Mouse (Mus musculus) thymus, adult 2 months (tissue): ENCODE measurements around the gene Cenpu. TPM values are rescaled to one million over a fixed set of nuclear protein-coding genes. Genes with fewer than 3 reads are reported as not detected.

Experiments used
- DNase-seq: peaks from one replicate; pipeline ENCODE4 v3.0.0; 2021
- H3K27ac ChIP-seq: fragments of 200-500 bp; 2 replicates; pipeline ENCODE4 v1.5.1; 2012; ENCODE audit warnings: low read length, control low read depth; ENCODE audit not compliant: control insufficient read depth, insufficient read depth
- H3K27me3 ChIP-seq: fragments of 200-500 bp; 2 replicates; pipeline ENCODE4 v1.6.1; 2012; ENCODE audit warnings: mild to moderate bottlenecking, low read length, moderate library complexity, mixed read lengths; ENCODE audit not compliant: control insufficient read depth, insufficient read depth
- H3K36me3 ChIP-seq: fragments of 200-500 bp; 2 replicates; pipeline ENCODE4 v1.6.1; 2012; ENCODE audit warnings: mild to moderate bottlenecking, low read length, moderate library complexity; ENCODE audit not compliant: control insufficient read depth, insufficient read depth
- H3K4me1 ChIP-seq: fragments of 200-500 bp; replicated peaks from 2 replicates; pipeline ENCODE4 v1.6.1; 2012; ENCODE audit warnings: low read length; ENCODE audit not compliant: control insufficient read depth, insufficient read depth
- H3K4me3 ChIP-seq: fragments of 200-500 bp; 2 replicates; pipeline ENCODE4 v1.5.1; 2012; ENCODE audit warnings: mild to moderate bottlenecking, low read length, control low read depth, moderate library complexity; ENCODE audit not compliant: control insufficient read depth, insufficient read depth
- CTCF ChIP-seq: fragments of 200-500 bp; IDR thresholded peaks from 2 replicates; pipeline ENCODE4 v1.5.1; 2012; ENCODE audit warnings: mild to moderate bottlenecking, control low read depth, low read length, moderate library complexity, borderline replicate concordance; ENCODE audit not compliant: control insufficient read depth, poor library complexity, insufficient read depth; ENCODE audit errors: extremely low read depth
- POLR2A ChIP-seq: fragments of 200-500 bp; IDR thresholded peaks from 2 replicates; pipeline ENCODE4 v1.6.1; 2012; ENCODE audit warnings: mild to moderate bottlenecking, low read length, control low read depth, moderate library complexity; ENCODE audit not compliant: control insufficient read depth, poor library complexity, insufficient read depth; ENCODE audit errors: extremely low read depth
- WGBS: fragments of 180-500 bp; shearing (Covaris S2); methylation state at CpG from one replicate; pipeline ENCODE4 v1.1.7; 2018; 5-methylcytosine and 5-hydroxymethylcytosine counted together
- polyA plus RNA-seq: library from polyadenylated mRNA; depleted of rRNA; stranded (reverse); fragments of >200 nt; gene quantifications from 2 replicates; pipeline ENCODE4 v1.2.3, GENCODE M21; 2012; rRNA removed

Cenpu gene
- polyA plus RNA-seq, result 4.6 and 5.1 TPM in 2 replicates

DNA sequence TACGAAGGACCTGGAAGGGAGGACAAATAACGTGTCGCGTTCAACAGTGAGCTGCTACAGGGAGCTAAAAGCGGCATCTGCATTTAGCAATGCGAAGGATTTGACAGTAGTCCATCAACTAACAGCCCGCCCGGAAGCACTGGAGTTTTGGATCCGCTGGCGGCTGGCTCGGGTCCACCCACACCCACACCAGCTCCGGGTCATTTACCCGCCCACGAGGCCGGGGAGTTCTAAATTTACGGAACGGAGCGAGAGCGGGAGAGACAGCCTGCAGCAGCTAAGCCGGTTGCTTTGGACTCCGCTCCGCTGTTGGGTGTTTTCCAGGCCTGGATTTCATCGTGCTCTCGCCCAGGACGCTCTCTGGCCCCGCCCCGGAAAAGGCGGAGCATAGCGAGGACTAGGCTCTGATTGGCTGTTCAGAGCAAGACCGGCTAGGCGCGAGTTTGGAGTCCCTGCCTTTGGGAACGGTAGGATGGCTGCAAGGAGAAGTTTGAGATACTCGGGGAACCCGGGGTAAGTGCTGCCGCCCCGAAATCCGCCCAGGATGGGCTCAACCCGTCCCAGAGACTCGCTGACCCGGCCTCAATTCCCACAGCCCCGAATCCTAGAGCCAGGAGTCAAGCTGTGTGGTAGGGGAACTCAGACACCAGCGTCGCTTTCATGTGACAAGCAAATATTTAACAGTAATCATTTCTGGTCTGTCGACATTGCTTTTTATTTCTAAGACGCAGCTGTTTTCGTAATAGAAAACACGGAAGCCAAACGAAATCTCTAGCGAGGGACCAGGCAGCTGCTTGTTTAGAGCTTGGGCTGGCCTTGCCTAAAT, at the start of gene Cenpu:
Cenpu (plus strand) TSS at position 414 of the 826 bp plus-strand sequence.
- Histone ChIP-seq H3K4me3 (peak within 1 kb of the TSS; percentile 65), H3K27me3 (no peaks in the 10 kb centered on the region), H3K4me1 (0 out of 2 replicates have a peak, but pooled peaks cover 5% of the 10 kb centered on the region), H3K27ac (no peak within 1 kb of the TSS), H3K36me3 (no peaks in the 10 kb centered on the region)
- peak; percentile 99 for DNase-seq
- TF ChIP-seq POLR2A (peak; percentile 57), CTCF (0 out of 2 replicates have a peak, but pooled peaks have one; percentile 51)
- WGBS, result under 1% methylated on average over 50 of the region's 50 CpGs

DNA sequence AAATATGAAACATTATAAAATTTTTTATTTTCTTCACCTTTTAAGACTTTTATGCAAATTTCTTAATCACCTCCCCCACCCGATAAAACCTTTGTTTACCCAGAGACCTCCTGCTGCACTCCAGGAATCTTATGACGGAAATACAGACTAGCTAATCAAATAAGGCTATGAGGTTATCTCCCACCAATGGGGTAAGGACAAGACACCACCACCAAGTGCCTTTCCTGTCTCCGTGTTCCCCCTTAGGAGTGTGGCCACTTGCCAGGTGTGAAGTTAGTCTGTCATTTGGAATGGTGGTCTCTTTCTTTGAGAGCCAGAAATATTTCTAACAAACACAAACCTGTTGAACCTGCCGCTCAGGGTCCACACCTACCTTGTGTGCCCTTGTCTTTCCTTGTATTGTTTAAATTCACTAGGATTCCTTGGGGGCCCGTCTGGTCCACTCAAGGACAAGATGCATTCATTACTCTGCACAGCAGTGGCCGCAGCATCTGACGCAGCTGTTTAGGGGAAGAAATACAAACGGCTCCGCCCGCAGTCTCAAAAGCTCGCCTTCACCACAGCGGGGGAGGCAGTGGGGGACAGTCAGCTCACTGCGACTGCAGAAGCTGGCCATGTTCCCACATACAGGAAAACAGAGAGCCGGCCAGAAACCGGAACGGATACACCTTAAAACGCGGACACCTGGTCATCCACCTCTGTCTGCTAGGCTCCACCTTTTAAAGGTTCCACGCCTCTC, 49.3 kb upstream of the Cenpu start:
- H3K27ac ChIP-seq, result no peak overlapping the region
- DNase-seq, result no peak
- no peak overlapping the region for H3K4me3 ChIP-seq
- H3K4me1 ChIP-seq, result 0 out of 2 replicates have a peak, but pooled peaks cover 2% of the 10 kb centered on the region
- no peaks in the 10 kb centered on the region for H3K36me3 ChIP-seq
- 87% methylated on average over 19 of the region's 19 CpGs for WGBS
- TF ChIP-seq CTCF (no peak), POLR2A (no peak)
- no peaks in the 10 kb centered on the region for H3K27me3 ChIP-seq

DNA sequence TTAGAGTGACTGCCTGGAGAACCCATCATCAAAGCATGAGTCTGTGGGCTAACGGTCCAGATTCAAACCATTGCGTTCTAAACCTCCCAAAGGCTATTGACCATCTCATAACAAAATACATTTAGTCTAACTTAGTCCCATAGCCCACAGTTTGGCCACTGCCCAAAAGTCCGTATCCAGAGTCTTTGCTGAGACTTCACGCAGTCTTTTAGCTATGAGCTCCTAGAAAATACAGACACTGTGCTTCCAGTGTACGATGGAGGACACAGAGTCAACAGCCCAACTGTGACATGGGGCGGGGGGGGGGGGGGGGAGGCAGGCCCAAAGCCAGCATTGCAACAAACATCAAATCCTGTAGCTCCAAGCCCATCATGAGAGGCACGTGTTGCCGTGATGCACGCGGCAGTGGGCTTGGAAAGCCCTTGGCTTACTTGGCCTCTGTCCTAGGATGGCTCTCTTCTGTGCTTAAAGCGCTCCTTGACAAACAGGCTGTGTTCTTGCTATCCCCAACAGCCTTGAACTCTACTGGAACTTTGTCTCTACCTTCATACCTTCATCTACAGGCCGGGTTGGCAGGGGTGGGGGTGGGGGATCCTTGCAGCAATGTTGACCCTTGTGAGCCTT, 48.6 kb upstream of the Cenpu start:
- Histone ChIP-seq H3K36me3 (no peaks in the 10 kb centered on the region), H3K4me1 (peaks cover 3% of the 10 kb centered on the region), H3K4me3 (no peak overlapping the region), H3K27ac (no peak overlapping the region), H3K27me3 (no peaks in the 10 kb centered on the region)
- TF ChIP-seq POLR2A, result no peak
- no peak for TF ChIP-seq CTCF
- DNase-seq, result no peak
- WGBS, result 90% methylated on average over 12 of the region's 12 CpGs

DNA sequence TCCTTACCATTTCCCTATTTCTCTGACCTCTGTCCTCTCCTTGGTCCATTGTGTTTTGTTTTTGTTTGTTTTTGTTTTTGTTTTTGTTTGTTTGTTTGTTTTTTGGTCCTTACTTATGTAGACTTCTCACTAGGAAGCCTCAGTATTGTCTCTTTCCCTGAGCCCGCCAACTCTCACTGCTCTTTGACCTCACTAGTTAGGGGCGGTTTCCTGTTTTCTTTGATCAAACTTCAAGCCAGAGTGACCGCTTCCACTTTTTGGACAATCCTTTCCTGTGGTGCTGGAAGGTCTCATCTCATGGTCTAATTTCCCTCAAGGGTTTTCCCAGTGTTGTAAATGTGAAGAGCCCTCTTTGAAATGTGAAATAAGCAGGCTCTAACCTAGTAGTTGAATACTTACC, 47.6 kb upstream of the Cenpu start:
- Histone ChIP-seq H3K27ac (no peak overlapping the region), H3K27me3 (no peaks in the 10 kb centered on the region), H3K36me3 (no peaks in the 10 kb centered on the region), H3K4me1 (peaks cover 13% of the 10 kb centered on the region), H3K4me3 (no peak overlapping the region)
- DNase-seq, result no peak
- WGBS, result 95% methylated on average over 3 of the region's 3 CpGs
- TF ChIP-seq CTCF, result no peak
- no peak for TF ChIP-seq POLR2A

DNA sequence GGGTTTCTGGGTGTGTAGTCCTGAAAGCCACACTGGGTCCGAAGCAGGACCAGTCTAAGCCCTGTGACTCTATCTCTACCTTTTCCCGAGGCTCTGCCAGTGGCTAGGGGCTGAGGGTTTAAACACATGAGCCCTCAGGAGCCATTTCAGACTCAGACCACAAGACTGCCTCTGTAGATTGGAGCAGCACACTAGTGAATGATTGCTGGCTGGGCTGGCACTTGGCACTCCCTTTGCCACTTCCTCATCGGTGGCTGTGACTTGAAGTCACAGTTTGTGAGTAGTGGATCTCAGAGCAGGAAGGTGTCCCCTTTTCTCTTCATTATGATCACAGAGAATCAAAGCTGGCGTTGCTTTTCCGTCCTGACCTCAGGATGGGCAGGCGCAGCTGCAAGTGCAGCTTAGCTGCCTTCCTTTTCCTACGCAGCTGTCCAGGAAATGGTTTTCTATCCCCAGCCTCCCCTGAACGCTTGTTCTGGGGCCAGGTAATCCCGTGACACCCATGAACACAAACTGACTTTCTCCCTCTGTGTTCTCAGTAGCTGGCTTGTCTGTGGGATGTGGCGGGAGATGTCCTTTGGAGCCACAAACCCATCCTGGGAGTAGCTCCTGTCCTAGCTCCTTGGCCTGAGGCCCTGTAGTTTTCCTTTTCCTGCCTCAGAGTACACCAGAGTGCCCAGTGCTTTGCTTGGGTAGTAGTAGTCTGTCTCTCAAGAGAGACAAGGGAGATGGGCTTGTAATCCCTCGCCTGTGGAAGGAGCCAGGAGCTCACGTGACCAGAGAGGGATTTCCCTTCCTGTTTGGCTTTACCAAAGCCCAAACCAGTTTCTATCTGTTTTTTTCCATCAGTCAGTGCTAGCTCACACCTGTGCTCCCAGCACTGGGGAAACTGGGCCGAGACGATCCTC, 43.1 kb upstream of the Cenpu start:
- 8% methylated on average over 14 of the region's 14 CpGs for WGBS
- peak; percentile 22 for DNase-seq
- no peak overlapping the region for H3K27ac ChIP-seq

More for the DNA sequence above, 43.1 kb upstream of the Cenpu start:
- Histone ChIP-seq H3K4me1 (peaks cover 33% of the 10 kb centered on the region), H3K36me3 (no peaks in the 10 kb centered on the region), H3K4me3 (no peak overlapping the region), H3K27me3 (no peaks in the 10 kb centered on the region; the same call in 1 of the 2 replicates)
- TF ChIP-seq CTCF (no peak), POLR2A (no peak)
